Mouse (Mus musculus) spleen, postnatal 36 days (tissue): ENCODE measurements around the gene Nsun6.

ENCODE experiments used
- DNase-seq, 2 experiments: peaks; one replicate each; pipeline ENCODE4 v3.0.0; 2022; ENCODE audit warnings: low spot score in 2 of 2, mixed read lengths in 1 of 2

Nsun6 gene

GRCm38 (mm10) chr2:15054945-15055637 lies at the start of gene Nsun6:
TSS of gene Nsun6 (minus strand) at chr2:15055069.
- peak; percentile 96 to 97 for DNase-seq

GRCm38 (mm10) chr2:15104386-15104785 lies 49.5 kb upstream of the Nsun6 start:
- no peak for DNase-seq

- DNase-seq = no peak
Observed at GRCm38 (mm10) chr2:15096514-15097090, 41.7 kb upstream of the Nsun6 start.

- no peak for DNase-seq
Observed at GRCm38 (mm10) chr2:15087308-15087707, 32.4 kb upstream of the Nsun6 start.

- no peak for DNase-seq
Observed at GRCm38 (mm10) chr2:15083702-15084101, 28.8 kb upstream of the Nsun6 start.

GRCm38 (mm10) chr2:15067091-15067490 lies 12.2 kb upstream of the Nsun6 start:
- no peak for DNase-seq

- DNase-seq = no peak
Observed at GRCm38 (mm10) chr2:15065447-15065846, 10.6 kb upstream of the Nsun6 start.

- no peak for DNase-seq
Observed at GRCm38 (mm10) chr2:15064380-15065269, 9.8 kb upstream of the Nsun6 start.

- no peak for DNase-seq
Observed at GRCm38 (mm10) chr2:15063815-15064214, 8.9 kb upstream of the Nsun6 start.

GRCm38 (mm10) chr2:15060856-15061255 lies 6.0 kb upstream of the Nsun6 start:
- DNase-seq = no peak

GRCm38 (mm10) chr2:15058227-15058626 lies 3.4 kb upstream of the Nsun6 start:
- no peak for DNase-seq

GRCm38 (mm10) chr2:15055741-15056151 lies 877 bp upstream of the Nsun6 start:
- DNase-seq = no peak

GRCm38 (mm10) chr2:15054496-15054895 lies 373 bp downstream of the Nsun6 start:
- no peak for DNase-seq

GRCm38 (mm10) chr2:15049117-15049873 lies 5.6 kb downstream of the Nsun6 start, which contains the start of gene Arl5b:
TSS of gene Arl5b (plus strand) at chr2:15049395.
- DNase-seq = peak; percentile 88 to 90

- DNase-seq = peak in 1 of 2 experiments; percentile 12
Observed at GRCm38 (mm10) chr2:15040326-15040725, 14.5 kb downstream of the Nsun6 start.

- DNase-seq = no peak
Observed at GRCm38 (mm10) chr2:15038705-15039104, 16.2 kb downstream of the Nsun6 start.

GRCm38 (mm10) chr2:15027816-15028215 lies 27.1 kb downstream of the Nsun6 start:
- no peak for DNase-seq

GRCm38 (mm10) chr2:15026817-15027216 lies 28.1 kb downstream of the Nsun6 start:
- no peak for DNase-seq

GRCm38 (mm10) chr2:15008072-15008471 lies 46.8 kb downstream of the Nsun6 start:
- DNase-seq = no peak

GRCm38 (mm10) chr2:15007531-15007930 lies 47.3 kb downstream of the Nsun6 start:
- DNase-seq = no peak

- no peak for DNase-seq
Observed at GRCm38 (mm10) chr2:14997836-14998235, 57.0 kb downstream of the Nsun6 start.

GRCm38 (mm10) chr2:14996036-14996435 lies 58.8 kb downstream of the Nsun6 start:
- DNase-seq = no peak
